Mouse (Mus musculus) embryo, embryonic 11.5 days (tissue): ENCODE data around the gene Mamstr.

Source experiments
- DNase-seq: peaks from one replicate; pipeline ENCODE4 v3.0.0-alpha.2; 2012; ENCODE audit warnings: low read depth, low spot score

Mamstr gene

GRCm38 (mm10) chr7:45692364-45692763 lies 52.6 kb downstream of the Mamstr start:
- no peak for DNase-seq

GRCm38 (mm10) chr7:45693921-45694591 lies 54.3 kb downstream of the Mamstr start, which contains the start of gene Sec1:
Sec1 (minus strand) TSS chr7:45694402.
- DNase-seq: no peak

DNA sequence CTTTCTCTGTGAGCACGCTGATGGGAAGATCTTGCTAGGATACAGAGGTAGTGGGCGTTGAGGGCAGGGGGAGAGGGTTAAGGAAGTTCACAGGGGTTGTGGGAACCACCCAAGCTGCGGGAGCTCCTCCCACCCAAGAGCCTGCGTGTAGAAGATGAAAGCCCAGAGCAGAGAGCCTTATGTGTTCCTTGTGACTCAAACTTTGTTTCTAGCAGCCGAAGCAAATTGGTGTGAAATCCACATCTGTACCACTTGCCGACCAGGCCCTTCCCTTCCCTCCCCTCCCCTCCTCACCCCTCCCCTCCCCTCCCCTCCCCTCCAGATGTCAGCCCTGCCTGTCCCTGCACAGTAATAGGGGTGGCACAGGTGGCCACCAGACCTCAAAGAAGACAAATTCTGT lies 55.3 kb downstream of the Mamstr start:
- DNase-seq: no peak
